Mouse (Mus musculus) cortical plate, adult 2 months (tissue): ENCODE data around the gene Hnrnpc.

Experiments
- CTCF ChIP-seq: fragments of 200-500 bp; IDR thresholded peaks from 2 replicates; pipeline ENCODE4 v1.5.1; 2011; ENCODE audit warnings: mild to moderate bottlenecking, control low read depth, low read length; ENCODE audit not compliant: insufficient read depth; ENCODE audit errors: extremely low read depth
- POLR2A ChIP-seq: fragments of 200-500 bp; IDR thresholded peaks from 2 replicates; pipeline ENCODE4 v1.6.1; 2011; ENCODE audit warnings: mild to moderate bottlenecking, low read length, control low read depth; ENCODE audit not compliant: insufficient read depth; ENCODE audit errors: extremely low read depth

DNA sequence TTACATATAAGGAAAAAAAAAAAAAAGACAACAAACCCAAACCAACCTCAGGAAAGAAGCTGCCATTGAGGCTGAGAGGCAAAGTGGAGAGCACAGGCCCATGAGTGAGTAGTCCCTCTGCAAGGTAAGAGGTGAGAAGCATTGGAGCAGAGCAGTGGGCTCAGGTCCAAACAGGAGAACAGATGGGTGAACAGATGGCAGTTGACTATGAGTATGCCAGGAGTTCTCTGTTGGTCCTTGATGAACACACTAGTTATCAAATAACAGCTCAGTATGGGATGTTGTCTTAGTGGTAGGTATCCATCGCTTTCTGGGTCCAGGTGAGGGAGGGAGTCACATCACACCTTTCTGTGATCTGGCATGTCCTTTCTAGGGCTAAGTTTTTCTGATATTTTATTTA, 43.0 kb downstream of the Hnrnpc start:
- no peak for TF ChIP-seq CTCF
- no peak for TF ChIP-seq POLR2A
